Mouse (Mus musculus): Measurements from ENCODE around the gene Rhoh. TPM values are rescaled to one million over a fixed set of nuclear protein-coding genes. Genes with fewer than 3 reads are reported as not detected.

Gene Rhoh
- polyA plus RNA-seq, 1 experiment from 2014 or later, result 16.8 TPM

DNA sequence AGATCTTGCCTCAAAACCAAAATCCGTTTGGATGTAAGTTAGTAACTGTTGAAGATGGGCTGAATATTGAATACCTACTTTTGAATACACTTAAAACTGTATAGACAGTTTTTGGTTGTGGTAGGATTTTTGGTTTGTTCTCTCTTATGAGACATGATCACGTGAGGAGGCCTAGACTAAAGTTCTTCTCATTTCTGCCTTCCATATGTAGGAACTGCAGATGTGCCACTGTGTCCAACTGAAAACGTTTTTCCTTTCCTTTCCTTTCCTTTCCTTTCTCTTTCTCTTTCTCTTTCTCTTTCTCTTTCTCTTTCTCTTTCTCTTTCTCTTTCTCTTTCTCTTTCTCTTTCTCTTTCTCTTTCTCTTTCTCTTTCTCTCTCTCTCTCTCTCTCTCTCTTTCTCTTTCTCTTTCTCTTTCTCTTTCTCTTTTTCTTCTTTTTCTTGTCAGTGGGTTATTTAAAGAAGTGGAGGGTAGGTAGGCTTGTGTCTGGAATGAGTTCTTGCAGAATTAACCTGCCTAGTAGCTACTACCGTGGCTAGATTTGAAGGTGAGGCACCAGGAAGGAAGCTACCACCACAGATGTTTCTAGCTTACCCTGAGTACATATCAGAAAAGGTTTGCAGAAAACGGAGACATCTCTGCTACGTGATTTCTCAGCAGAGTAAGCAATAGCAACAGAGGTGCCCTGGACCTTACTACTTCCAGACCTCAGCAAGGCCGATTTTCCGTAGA is 27.1 kb upstream of the Rhoh start:
- H3K9me3 ChIP-seq (replicated peaks; ENCODE audit: control insufficient read depth, low read length), result no peaks in the 10 kb centered on the region
- H3K27ac ChIP-seq (ENCODE audit: low read length), result no peak overlapping the region
- H3K27me3 ChIP-seq (ENCODE audit: control insufficient read depth, insufficient read depth, low read length), result no peaks in the 10 kb centered on the region
- ATAC-seq (replicated peaks; ENCODE audit: extremely low read depth, insufficient read depth, low FRiP score), result no peak
- WGBS, result 87% methylated on average over 8 of the region's 8 CpGs
- H3K4me3 ChIP-seq (ENCODE audit: low read length), result no peak overlapping the region
- no peak overlapping the region for H3K4me2 ChIP-seq (ENCODE audit: low read depth, low read length)
- H3K9ac ChIP-seq (ENCODE audit: low read length), result no peak overlapping the region
- no peaks in the 10 kb centered on the region for H3K36me3 ChIP-seq (ENCODE audit: control insufficient read depth, insufficient read depth)
- no peaks in the 10 kb centered on the region for H3K4me1 ChIP-seq (ENCODE audit: control insufficient read depth, insufficient read depth, low read length)

DNA sequence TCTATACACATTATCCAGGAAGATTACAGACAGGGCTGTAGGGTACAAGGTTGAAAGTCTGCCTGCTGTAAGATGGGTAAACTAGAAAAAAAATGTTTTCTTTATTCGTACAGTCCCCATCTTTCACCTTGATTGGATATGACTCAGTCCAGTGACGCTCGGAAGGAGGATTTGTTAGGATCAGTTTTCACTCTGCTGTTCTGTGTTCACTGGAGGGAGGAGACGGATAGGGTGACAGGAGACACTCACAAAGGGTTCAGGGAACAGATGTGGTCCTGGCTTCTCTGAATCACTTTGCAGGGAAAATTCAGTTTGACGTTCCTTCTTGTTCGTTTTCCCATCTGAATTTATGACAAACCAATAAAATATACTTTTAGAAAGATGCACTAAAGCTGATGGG is 23.0 kb upstream of the Rhoh start:
- no peak overlapping the region for H3K27ac ChIP-seq (ENCODE audit: low read length)
- WGBS, result 75% methylated on average over 6 of the region's 6 CpGs
- no peaks in the 10 kb centered on the region for H3K27me3 ChIP-seq (ENCODE audit: control insufficient read depth, insufficient read depth, low read length)
- no peak overlapping the region for H3K9ac ChIP-seq (ENCODE audit: low read length)
- no peaks in the 10 kb centered on the region for H3K9me3 ChIP-seq (replicated peaks; ENCODE audit: control insufficient read depth, low read length)
- no peak overlapping the region for H3K4me3 ChIP-seq (ENCODE audit: low read length)
- H3K4me2 ChIP-seq (ENCODE audit: low read depth, low read length), result no peak overlapping the region
- H3K36me3 ChIP-seq (ENCODE audit: control insufficient read depth, insufficient read depth), result no peaks in the 10 kb centered on the region
- no peaks in the 10 kb centered on the region for H3K4me1 ChIP-seq (ENCODE audit: control insufficient read depth, insufficient read depth, low read length)
- ATAC-seq (replicated peaks; ENCODE audit: extremely low read depth, insufficient read depth, low FRiP score), result no peak

DNA sequence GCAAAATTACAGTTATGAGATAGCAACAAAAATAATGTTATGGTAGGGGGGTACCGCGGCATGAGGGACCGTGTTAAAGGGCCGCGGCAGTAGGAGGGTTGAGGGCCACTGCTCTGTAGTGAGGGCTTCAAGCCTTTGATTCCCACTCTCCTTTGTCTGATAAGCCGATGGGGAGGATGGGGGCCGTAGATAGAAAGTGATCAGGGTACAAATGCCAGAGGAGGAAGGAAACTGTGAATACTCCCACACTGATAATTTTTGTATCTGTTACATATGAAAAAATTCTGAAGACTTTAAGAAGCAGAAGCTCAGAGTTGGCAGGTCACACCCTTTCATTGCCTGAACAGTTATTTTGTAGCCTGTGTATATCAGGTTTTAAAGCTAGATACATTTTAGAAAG is 18.1 kb upstream of the Rhoh start:
- no peaks in the 10 kb centered on the region for H3K9me3 ChIP-seq (replicated peaks; ENCODE audit: control insufficient read depth, low read length)
- H3K4me1 ChIP-seq (ENCODE audit: control insufficient read depth, insufficient read depth, low read length), result peaks cover 13% of the 10 kb centered on the region
- H3K4me2 ChIP-seq (ENCODE audit: low read depth, low read length), result no peak overlapping the region
- H3K36me3 ChIP-seq (ENCODE audit: control insufficient read depth, insufficient read depth), result no peaks in the 10 kb centered on the region
- H3K9ac ChIP-seq (ENCODE audit: low read length), result no peak overlapping the region
- no peak overlapping the region for H3K4me3 ChIP-seq (ENCODE audit: low read length)
- H3K27me3 ChIP-seq (ENCODE audit: control insufficient read depth, insufficient read depth, low read length), result no peaks in the 10 kb centered on the region
- no peak for ATAC-seq (replicated peaks; ENCODE audit: extremely low read depth, insufficient read depth, low FRiP score)
- no peak overlapping the region for H3K27ac ChIP-seq (ENCODE audit: low read length)
- 72% methylated on average over 7 of the region's 7 CpGs for WGBS

DNA sequence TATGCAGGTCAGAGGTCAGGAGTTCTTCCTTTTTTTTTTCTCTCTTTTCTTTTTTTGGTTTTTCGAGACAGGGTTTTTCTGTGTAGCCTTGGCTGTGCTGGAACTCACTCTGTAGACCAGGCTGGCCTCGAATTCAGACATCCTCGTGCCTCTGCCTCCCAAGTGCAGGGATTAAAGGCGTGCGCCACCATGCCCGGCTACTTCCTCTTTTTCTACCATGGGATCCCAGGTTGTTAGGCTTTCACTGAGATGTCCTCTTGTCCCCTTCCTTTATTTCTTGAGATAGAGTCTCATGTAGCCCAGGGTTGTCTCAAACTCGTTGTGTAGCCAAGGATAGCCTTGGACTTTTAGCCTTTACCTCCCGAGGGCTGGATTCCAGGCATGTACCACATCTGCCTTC is 14.5 kb upstream of the Rhoh start:
- ATAC-seq (replicated peaks; ENCODE audit: extremely low read depth, insufficient read depth, low FRiP score), result no peak
- 0 out of 2 replicates have a peak overlapping the region, but pooled peaks have one; percentile 11 for H3K9ac ChIP-seq (ENCODE audit: low read length)
- H3K36me3 ChIP-seq (ENCODE audit: control insufficient read depth, insufficient read depth), result no peaks in the 10 kb centered on the region
- H3K4me2 ChIP-seq (ENCODE audit: low read depth, low read length), result no peak overlapping the region
- 79% methylated on average over 8 of the region's 8 CpGs for WGBS
- H3K27ac ChIP-seq (ENCODE audit: low read length), result peak overlapping the region; percentile 87
- H3K4me1 ChIP-seq (ENCODE audit: control insufficient read depth, insufficient read depth, low read length), result peaks cover 13% of the 10 kb centered on the region
- no peak overlapping the region for H3K4me3 ChIP-seq (ENCODE audit: low read length)
- no peaks in the 10 kb centered on the region for H3K9me3 ChIP-seq (replicated peaks; ENCODE audit: control insufficient read depth, low read length)
- no peaks in the 10 kb centered on the region for H3K27me3 ChIP-seq (ENCODE audit: control insufficient read depth, insufficient read depth, low read length)

DNA sequence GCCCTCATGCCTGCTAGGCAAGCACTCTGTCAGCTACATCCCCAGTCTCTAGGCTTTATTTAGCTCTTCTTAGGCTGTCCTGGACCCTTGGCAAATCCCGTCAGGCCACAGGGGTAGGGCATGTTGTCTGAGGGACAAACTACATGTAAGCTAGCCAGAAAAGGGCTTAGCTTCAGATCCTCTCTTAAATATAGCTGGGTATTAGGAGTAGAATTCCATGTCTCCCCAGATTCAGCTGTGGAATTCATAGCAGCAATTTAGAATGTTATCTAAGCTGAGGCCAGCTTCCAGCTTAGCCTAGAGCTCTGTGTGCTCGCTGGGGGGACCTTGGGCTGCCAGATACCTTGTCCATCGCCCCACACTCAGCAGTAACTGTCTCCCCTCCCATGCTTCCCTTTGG is 14.1 kb upstream of the Rhoh start:
- WGBS, result 43% methylated on average over 3 of the region's 3 CpGs
- no peaks in the 10 kb centered on the region for H3K9me3 ChIP-seq (replicated peaks; ENCODE audit: control insufficient read depth, low read length)
- no peaks in the 10 kb centered on the region for H3K36me3 ChIP-seq (ENCODE audit: control insufficient read depth, insufficient read depth)
- peak; percentile 71 for ATAC-seq (replicated peaks; ENCODE audit: extremely low read depth, insufficient read depth, low FRiP score)
- 0 out of 2 replicates have a peak overlapping the region, but pooled peaks have one; percentile 16 for H3K9ac ChIP-seq (ENCODE audit: low read length)
- H3K4me2 ChIP-seq (ENCODE audit: low read depth, low read length), result no peak overlapping the region
- peaks cover 13% of the 10 kb centered on the region for H3K4me1 ChIP-seq (ENCODE audit: control insufficient read depth, insufficient read depth, low read length)
- no peak overlapping the region for H3K4me3 ChIP-seq (ENCODE audit: low read length)
- H3K27ac ChIP-seq (ENCODE audit: low read length), result peak overlapping the region; percentile 87
- no peaks in the 10 kb centered on the region for H3K27me3 ChIP-seq (ENCODE audit: control insufficient read depth, insufficient read depth, low read length)

DNA sequence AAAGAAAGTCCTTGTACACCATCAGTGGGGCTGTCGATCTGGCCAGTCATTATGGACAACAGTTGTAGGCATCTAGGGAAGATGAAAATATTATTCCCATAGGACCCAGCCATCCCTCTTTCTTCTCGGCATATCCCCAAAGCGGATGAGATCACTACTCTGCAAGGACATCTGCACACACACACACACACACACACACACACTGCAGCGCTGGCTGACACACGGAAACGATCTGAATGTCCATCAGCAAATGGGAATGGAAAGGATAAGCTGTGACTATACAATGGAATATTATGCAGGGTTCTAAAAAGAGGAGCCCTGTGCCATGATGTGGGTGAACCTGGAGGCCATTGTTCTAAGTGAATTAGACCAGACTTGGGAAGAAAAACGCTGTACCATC is 13.4 kb upstream of the Rhoh start:
- H3K4me2 ChIP-seq (ENCODE audit: low read depth, low read length), result no peak overlapping the region
- H3K9ac ChIP-seq (ENCODE audit: low read length), result no peak overlapping the region
- H3K4me3 ChIP-seq (ENCODE audit: low read length), result no peak overlapping the region
- H3K27ac ChIP-seq (ENCODE audit: low read length), result no peak overlapping the region
- 79% methylated on average over 7 of the region's 7 CpGs for WGBS
- ATAC-seq (replicated peaks; ENCODE audit: extremely low read depth, insufficient read depth, low FRiP score), result no peak
- H3K4me1 ChIP-seq (ENCODE audit: control insufficient read depth, insufficient read depth, low read length), result peaks cover 13% of the 10 kb centered on the region
- H3K9me3 ChIP-seq (replicated peaks; ENCODE audit: control insufficient read depth, low read length), result no peaks in the 10 kb centered on the region
- no peaks in the 10 kb centered on the region for H3K27me3 ChIP-seq (ENCODE audit: control insufficient read depth, insufficient read depth, low read length)
- no peaks in the 10 kb centered on the region for H3K36me3 ChIP-seq (ENCODE audit: control insufficient read depth, insufficient read depth)

DNA sequence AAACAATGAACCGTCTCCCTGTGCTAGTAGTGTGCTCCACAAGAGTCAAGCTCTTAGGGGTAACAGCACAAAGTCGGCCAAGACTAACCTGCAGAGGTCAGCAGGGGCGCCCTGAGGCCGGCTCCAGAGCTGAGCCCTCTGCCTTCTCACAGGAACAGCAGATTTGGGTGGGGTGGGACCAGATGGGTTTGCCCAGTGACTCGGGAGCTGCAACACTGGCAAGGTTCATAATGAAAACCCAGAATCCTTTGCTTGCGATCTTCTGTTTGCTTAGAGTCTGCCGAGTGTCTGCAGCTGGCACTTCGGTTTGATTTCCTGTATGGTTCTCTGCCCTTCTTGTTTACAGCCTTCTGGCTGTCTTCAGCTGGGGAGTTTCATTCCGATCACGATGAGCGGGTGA is 10.2 kb upstream of the Rhoh start:
- no peaks in the 10 kb centered on the region for H3K36me3 ChIP-seq (ENCODE audit: control insufficient read depth, insufficient read depth)
- H3K27me3 ChIP-seq (ENCODE audit: control insufficient read depth, insufficient read depth, low read length), result no peaks in the 10 kb centered on the region
- no peaks in the 10 kb centered on the region for H3K9me3 ChIP-seq (replicated peaks; ENCODE audit: control insufficient read depth, low read length)
- H3K27ac ChIP-seq (ENCODE audit: low read length), result no peak overlapping the region
- 57% methylated on average over 11 of the region's 11 CpGs for WGBS
- H3K4me1 ChIP-seq (ENCODE audit: control insufficient read depth, insufficient read depth, low read length), result peaks cover 13% of the 10 kb centered on the region
- H3K4me2 ChIP-seq (ENCODE audit: low read depth, low read length), result no peak overlapping the region
- no peak for ATAC-seq (replicated peaks; ENCODE audit: extremely low read depth, insufficient read depth, low FRiP score)
- H3K9ac ChIP-seq (ENCODE audit: low read length), result no peak overlapping the region
- H3K4me3 ChIP-seq (ENCODE audit: low read length), result no peak overlapping the region

DNA sequence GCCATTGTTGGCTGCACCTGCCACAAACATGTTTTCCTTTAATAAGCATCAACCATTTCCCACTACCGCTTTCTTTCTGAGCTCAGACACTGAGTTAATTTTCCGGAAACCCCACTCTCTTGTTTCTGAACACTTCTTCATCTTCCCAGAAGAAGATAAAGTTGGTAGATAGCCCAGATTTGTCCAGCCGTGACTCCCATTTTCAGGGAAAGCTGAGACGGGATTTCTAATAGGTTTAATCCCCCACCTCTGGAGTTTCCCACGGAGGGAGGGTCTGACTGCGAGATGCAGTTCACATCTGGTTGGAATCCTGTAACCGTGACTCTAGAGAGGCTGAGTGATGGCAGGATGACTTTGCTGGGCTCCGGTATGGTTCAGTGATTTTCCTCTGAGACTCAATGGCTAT is 6.2 kb upstream of the Rhoh start:
- 65% methylated on average over 8 of the region's 8 CpGs for WGBS
- Histone ChIP-seq H3K27ac (ENCODE audit: low read length) (no peak overlapping the region), H3K36me3 (ENCODE audit: control insufficient read depth, insufficient read depth) (no peaks in the 10 kb centered on the region), H3K4me2 (ENCODE audit: low read depth, low read length) (no peak overlapping the region), H3K4me1 (ENCODE audit: control insufficient read depth, insufficient read depth, low read length) (peaks cover 7% of the 10 kb centered on the region), H3K4me3 (ENCODE audit: low read length) (no peak overlapping the region), H3K9me3 (replicated peaks; ENCODE audit: control insufficient read depth, low read length) (no peaks in the 10 kb centered on the region), H3K9ac (ENCODE audit: low read length) (no peak overlapping the region), H3K27me3 (ENCODE audit: control insufficient read depth, insufficient read depth, low read length) (no peaks in the 10 kb centered on the region)
- no peak for ATAC-seq (replicated peaks; ENCODE audit: extremely low read depth, insufficient read depth, low FRiP score)

DNA sequence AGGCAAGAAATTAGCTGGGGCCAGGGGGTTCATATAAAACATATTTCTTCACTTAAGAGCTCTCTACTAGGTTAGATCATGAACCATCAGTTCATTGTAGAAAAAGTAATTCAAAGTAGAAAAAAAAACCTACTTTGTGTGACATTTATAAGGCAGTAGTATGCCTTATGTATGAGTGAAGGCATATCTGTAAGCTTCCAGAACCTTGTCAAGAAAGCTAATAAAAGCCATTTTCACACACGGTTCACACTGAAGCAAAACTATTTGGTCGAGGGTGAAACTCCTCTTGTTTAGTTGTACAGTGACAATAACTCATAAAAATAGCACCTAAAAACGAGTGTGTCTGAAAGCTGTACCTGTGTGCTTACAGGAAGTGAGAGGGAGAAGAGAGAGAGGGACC is 5.4 kb upstream of the Rhoh start:
- 62% methylated on average over 3 of the region's 3 CpGs for WGBS
- H3K27ac ChIP-seq (ENCODE audit: low read length), result no peak overlapping the region

More for the DNA sequence above, 5.4 kb upstream of the Rhoh start:
- peaks cover 7% of the 10 kb centered on the region for H3K4me1 ChIP-seq (ENCODE audit: control insufficient read depth, insufficient read depth, low read length)
- no peaks in the 10 kb centered on the region for H3K27me3 ChIP-seq (ENCODE audit: control insufficient read depth, insufficient read depth, low read length)
- no peak overlapping the region for H3K4me3 ChIP-seq (ENCODE audit: low read length)
- H3K36me3 ChIP-seq (ENCODE audit: control insufficient read depth, insufficient read depth), result no peaks in the 10 kb centered on the region
- no peak for ATAC-seq (replicated peaks; ENCODE audit: extremely low read depth, insufficient read depth, low FRiP score)
- no peaks in the 10 kb centered on the region for H3K9me3 ChIP-seq (replicated peaks; ENCODE audit: control insufficient read depth, low read length)
- no peak overlapping the region for H3K4me2 ChIP-seq (ENCODE audit: low read depth, low read length)
- no peak overlapping the region for H3K9ac ChIP-seq (ENCODE audit: low read length)
